Mouse (Mus musculus): Measurements from ENCODE around the gene Napb. TPM values are rescaled to one million over a fixed set of nuclear protein-coding genes. Genes with fewer than 3 reads are reported as not detected.
"Not testable (repeated sequence)": the region's sequence is repeated elsewhere in the genome, so short reads cannot be mapped to it uniquely, and the experiment has no call there.

Gene Napb
- 5.5 and 7.6 TPM in 2 replicates for polyA plus RNA-seq (2014; fragmentation: Nextera tagmentation; extraction: Ambion mirVana)

GRCm38 (mm10) chr2:148732327-148733000 lies at the start of gene Napb:
Gene Napb, minus strand, starts transcription at chr2:148732467.
- H3K27me3 ChIP-seq (replicated peaks; ENCODE audit: control insufficient read depth, insufficient read depth, low read length), result no peaks in the 10 kb centered on the region
- H3K9me3 ChIP-seq (ENCODE audit: control insufficient read depth, low read length), result peaks cover 3% of the 10 kb centered on the region; the same call in 1 of the 2 replicates
- peak within 1 kb of the TSS; percentile 80 for H3K4me2 ChIP-seq (ENCODE audit: low read length)
- DNase-seq (ENCODE audit: low spot score) (peak; percentile 89), ATAC-seq (replicated peaks; ENCODE audit: low FRiP score, low TSS enrichment, low read depth) (peak; percentile 100)
- H3K4me3 ChIP-seq (ENCODE audit: low read depth, low read length), result peak within 1 kb of the TSS; percentile 63
- H3K9ac ChIP-seq (ENCODE audit: low read length), result peak within 1 kb of the TSS; percentile 69
- H3K4me1 ChIP-seq (replicated peaks; ENCODE audit: control insufficient read depth, insufficient read depth, low read length), result peaks cover 3% of the 10 kb centered on the region; the same call in 1 of the 2 replicates
- H3K27ac ChIP-seq (ENCODE audit: low read depth), result no peak within 1 kb of the TSS
- H3K36me3 ChIP-seq (ENCODE audit: control insufficient read depth, insufficient read depth, low read length), result no peaks in the 10 kb centered on the region
- WGBS, result 4% methylated on average over 18 of the region's 18 CpGs

GRCm38 (mm10) chr2:148781709-148782108 lies 49.4 kb upstream of the Napb start, which contains the start of gene 8030411F24Rik:
Gene 8030411F24Rik, plus strand, starts transcription at chr2:148782009.
- Histone ChIP-seq H3K27ac (ENCODE audit: low read depth) (no peak within 1 kb of the TSS), H3K9me3 (ENCODE audit: control insufficient read depth, low read length) (no peaks in the 10 kb centered on the region), H3K4me1 (replicated peaks; ENCODE audit: control insufficient read depth, insufficient read depth, low read length) (no peaks in the 10 kb centered on the region), H3K9ac (ENCODE audit: low read length) (no peak within 1 kb of the TSS), H3K36me3 (ENCODE audit: control insufficient read depth, insufficient read depth, low read length) (no peaks in the 10 kb centered on the region), H3K27me3 (replicated peaks; ENCODE audit: control insufficient read depth, insufficient read depth, low read length) (no peaks in the 10 kb centered on the region), H3K4me2 (ENCODE audit: low read length) (no peak within 1 kb of the TSS), H3K4me3 (ENCODE audit: low read depth, low read length) (no peak within 1 kb of the TSS)
- no peak for ATAC-seq (replicated peaks; ENCODE audit: low FRiP score, low TSS enrichment, low read depth)
- 30% methylated on average over 1 of the region's 1 CpGs for WGBS
- DNase-seq (ENCODE audit: low spot score), result no peak

GRCm38 (mm10) chr2:148771397-148771796 lies 39.1 kb upstream of the Napb start, which contains the start of gene Cst11:
Gene Cst11, minus strand, starts transcription at chr2:148771497.
- not testable (repeated sequence) for H3K27ac ChIP-seq (ENCODE audit: low read depth); H3K36me3 ChIP-seq (ENCODE audit: control insufficient read depth, insufficient read depth, low read length); H3K4me1 ChIP-seq (replicated peaks; ENCODE audit: control insufficient read depth, insufficient read depth, low read length); H3K9me3 ChIP-seq (ENCODE audit: control insufficient read depth, low read length); H3K9ac ChIP-seq (ENCODE audit: low read length); ATAC-seq (replicated peaks; ENCODE audit: low FRiP score, low TSS enrichment, low read depth); H3K4me3 ChIP-seq (ENCODE audit: low read depth, low read length); H3K4me2 ChIP-seq (ENCODE audit: low read length); H3K27me3 ChIP-seq (replicated peaks; ENCODE audit: control insufficient read depth, insufficient read depth, low read length); DNase-seq (ENCODE audit: low spot score)
- WGBS, result 85% methylated on average over 4 of the region's 4 CpGs

GRCm38 (mm10) chr2:148763648-148764388 lies 31.6 kb upstream of the Napb start:
- DNase-seq (ENCODE audit: low spot score), result no peak

GRCm38 (mm10) chr2:148754310-148754846 lies 22.1 kb upstream of the Napb start:
- no peak for ATAC-seq (replicated peaks; ENCODE audit: low FRiP score, low TSS enrichment, low read depth)

More at GRCm38 (mm10) chr2:148763648-148764388, 31.6 kb upstream of the Napb start:
- Histone ChIP-seq H3K27me3 (replicated peaks; ENCODE audit: control insufficient read depth, insufficient read depth, low read length) (no peaks in the 10 kb centered on the region), H3K4me1 (replicated peaks; ENCODE audit: control insufficient read depth, insufficient read depth, low read length) (no peaks in the 10 kb centered on the region), H3K4me3 (ENCODE audit: low read depth, low read length) (no peak overlapping the region), H3K9me3 (ENCODE audit: control insufficient read depth, low read length) (no peaks in the 10 kb centered on the region), H3K36me3 (ENCODE audit: control insufficient read depth, insufficient read depth, low read length) (no peaks in the 10 kb centered on the region), H3K9ac (ENCODE audit: low read length) (no peak overlapping the region), H3K4me2 (ENCODE audit: low read length) (no peak overlapping the region), H3K27ac (ENCODE audit: low read depth) (no peak overlapping the region)
- 91% methylated on average over 1 of the region's 1 CpGs for WGBS
- ATAC-seq (replicated peaks; ENCODE audit: low FRiP score, low TSS enrichment, low read depth), result no peak

GRCm38 (mm10) chr2:148751893-148752813 lies 19.9 kb upstream of the Napb start:
- peak; percentile 82 for DNase-seq (ENCODE audit: low spot score)
- no peaks in the 10 kb centered on the region for H3K4me1 ChIP-seq (replicated peaks; ENCODE audit: control insufficient read depth, insufficient read depth, low read length)
- 0 out of 2 replicates have a peak overlapping the region, but pooled peaks have one; percentile 7 for H3K4me3 ChIP-seq (ENCODE audit: low read depth, low read length)
- no peaks in the 10 kb centered on the region for H3K27me3 ChIP-seq (replicated peaks; ENCODE audit: control insufficient read depth, insufficient read depth, low read length)
- no peak overlapping the region for H3K9ac ChIP-seq (ENCODE audit: low read length)
- peak; percentile 78 for ATAC-seq (replicated peaks; ENCODE audit: low FRiP score, low TSS enrichment, low read depth)
- no peak overlapping the region for H3K27ac ChIP-seq (ENCODE audit: low read depth)
- 17% methylated on average over 15 of the region's 15 CpGs for WGBS
- H3K36me3 ChIP-seq (ENCODE audit: control insufficient read depth, insufficient read depth, low read length), result no peaks in the 10 kb centered on the region
- no peaks in the 10 kb centered on the region for H3K9me3 ChIP-seq (ENCODE audit: control insufficient read depth, low read length)
- peak overlapping the region; percentile 49 for H3K4me2 ChIP-seq (ENCODE audit: low read length)

More at GRCm38 (mm10) chr2:148754310-148754846, 22.1 kb upstream of the Napb start:
- no peaks in the 10 kb centered on the region for H3K27me3 ChIP-seq (replicated peaks; ENCODE audit: control insufficient read depth, insufficient read depth, low read length)
- H3K9ac ChIP-seq (ENCODE audit: low read length), result no peak overlapping the region
- no peak for DNase-seq (ENCODE audit: low spot score)
- no peaks in the 10 kb centered on the region for H3K4me1 ChIP-seq (replicated peaks; ENCODE audit: control insufficient read depth, insufficient read depth, low read length)
- H3K4me3 ChIP-seq (ENCODE audit: low read depth, low read length), result no peak overlapping the region
- H3K36me3 ChIP-seq (ENCODE audit: control insufficient read depth, insufficient read depth, low read length), result no peaks in the 10 kb centered on the region
- H3K27ac ChIP-seq (ENCODE audit: low read depth), result no peak overlapping the region
- no peak overlapping the region for H3K4me2 ChIP-seq (ENCODE audit: low read length)
- no peaks in the 10 kb centered on the region for H3K9me3 ChIP-seq (ENCODE audit: control insufficient read depth, low read length)
- 52% methylated on average over 1 of the region's 1 CpGs for WGBS

GRCm38 (mm10) chr2:148750058-148750457 lies 17.8 kb upstream of the Napb start, which contains the start of gene Cstl1:
Gene Cstl1, plus strand, starts transcription at chr2:148750358.
- Histone ChIP-seq H3K4me2 (ENCODE audit: low read length) (no peak within 1 kb of the TSS), H3K36me3 (ENCODE audit: control insufficient read depth, insufficient read depth, low read length) (no peaks in the 10 kb centered on the region), H3K27me3 (replicated peaks; ENCODE audit: control insufficient read depth, insufficient read depth, low read length) (no peaks in the 10 kb centered on the region), H3K27ac (ENCODE audit: low read depth) (no peak within 1 kb of the TSS), H3K4me3 (ENCODE audit: low read depth, low read length) (no peak within 1 kb of the TSS), H3K4me1 (replicated peaks; ENCODE audit: control insufficient read depth, insufficient read depth, low read length) (no peaks in the 10 kb centered on the region), H3K9me3 (ENCODE audit: control insufficient read depth, low read length) (no peaks in the 10 kb centered on the region), H3K9ac (ENCODE audit: low read length) (no peak within 1 kb of the TSS)
- DNase-seq (ENCODE audit: low spot score) (no peak), ATAC-seq (replicated peaks; ENCODE audit: low FRiP score, low TSS enrichment, low read depth) (no peak)
- 68% methylated on average over 1 of the region's 1 CpGs for WGBS
